Mouse (Mus musculus) monocyte, adult 2 months (primary cell): ENCODE data around the gene Grk3.

ENCODE experiments used
- DNase-seq, 2 experiments: peaks; one replicate each; pipeline ENCODE4 v3.0.0; 2022; ENCODE audit warnings: low spot score in 2 of 2, low read depth in 1 of 2

Grk3 gene

DNA sequence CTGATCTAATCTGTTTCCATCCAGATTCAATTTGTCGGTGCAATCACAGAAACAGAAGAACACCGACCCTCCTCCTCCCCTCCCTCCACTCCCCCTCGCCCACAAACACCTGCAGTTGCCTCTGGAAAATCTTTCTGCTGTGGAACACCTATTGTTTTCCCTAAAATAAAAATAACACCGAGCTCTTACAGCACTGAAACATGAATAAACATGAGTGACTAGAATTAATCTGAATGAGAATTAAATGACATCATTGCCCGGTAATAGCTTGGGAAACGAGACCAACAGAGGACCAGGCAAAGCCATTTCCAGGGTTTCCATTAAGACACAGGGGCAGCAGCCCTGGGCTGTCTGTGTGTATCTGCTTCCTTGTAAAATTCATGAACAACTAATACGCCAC lies 73.3 kb downstream of the Grk3 start:
- no peak for DNase-seq

- DNase-seq = no peak
Measured at GRCm38 (mm10) chr5:112941001-112941400, 74.6 kb downstream of the Grk3 start.

DNA sequence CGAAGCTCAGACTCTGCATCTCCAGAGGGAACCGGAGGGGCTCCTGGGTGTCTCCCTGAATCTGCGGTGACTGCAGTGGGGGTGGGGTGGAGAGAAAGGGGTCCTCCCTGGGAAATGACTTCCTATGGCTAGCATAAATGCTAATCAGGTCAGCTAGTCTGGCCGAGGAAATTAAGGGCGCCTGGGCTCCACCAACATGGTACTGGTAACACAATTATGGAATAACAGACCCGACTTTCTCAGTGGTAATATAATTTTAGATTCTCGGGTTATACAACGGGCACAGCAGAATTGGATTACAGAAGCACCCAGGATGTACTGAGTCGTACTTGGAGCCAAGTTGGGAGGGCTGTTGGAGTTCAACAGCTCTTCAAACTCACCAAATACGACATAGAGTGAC lies 79.0 kb downstream of the Grk3 start:
- DNase-seq = no peak

DNA sequence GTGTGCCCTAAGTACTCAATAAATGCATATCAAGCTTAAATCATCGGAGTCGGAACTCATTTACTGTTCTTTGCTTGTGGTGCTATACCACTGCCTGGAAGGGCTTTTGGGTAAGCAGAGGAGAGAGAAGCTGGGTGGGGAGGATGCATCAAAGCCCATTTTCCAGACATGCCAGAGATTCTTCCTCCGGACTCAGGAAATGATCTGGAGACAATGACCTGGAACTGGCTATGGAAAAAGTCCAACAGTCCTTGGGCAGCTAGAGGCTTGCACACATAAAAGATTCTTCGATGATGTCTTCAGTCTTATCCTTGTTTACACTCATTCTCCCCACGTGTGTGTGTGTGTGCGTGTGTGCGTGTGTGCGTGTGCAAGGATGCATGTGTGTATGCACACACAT lies 80.2 kb downstream of the Grk3 start:
- DNase-seq = no peak

- no peak for DNase-seq
Measured at GRCm38 (mm10) chr5:112932878-112933567, 82.6 kb downstream of the Grk3 start.

- DNase-seq = no peak
Measured at GRCm38 (mm10) chr5:112931901-112932300, 83.7 kb downstream of the Grk3 start.

DNA sequence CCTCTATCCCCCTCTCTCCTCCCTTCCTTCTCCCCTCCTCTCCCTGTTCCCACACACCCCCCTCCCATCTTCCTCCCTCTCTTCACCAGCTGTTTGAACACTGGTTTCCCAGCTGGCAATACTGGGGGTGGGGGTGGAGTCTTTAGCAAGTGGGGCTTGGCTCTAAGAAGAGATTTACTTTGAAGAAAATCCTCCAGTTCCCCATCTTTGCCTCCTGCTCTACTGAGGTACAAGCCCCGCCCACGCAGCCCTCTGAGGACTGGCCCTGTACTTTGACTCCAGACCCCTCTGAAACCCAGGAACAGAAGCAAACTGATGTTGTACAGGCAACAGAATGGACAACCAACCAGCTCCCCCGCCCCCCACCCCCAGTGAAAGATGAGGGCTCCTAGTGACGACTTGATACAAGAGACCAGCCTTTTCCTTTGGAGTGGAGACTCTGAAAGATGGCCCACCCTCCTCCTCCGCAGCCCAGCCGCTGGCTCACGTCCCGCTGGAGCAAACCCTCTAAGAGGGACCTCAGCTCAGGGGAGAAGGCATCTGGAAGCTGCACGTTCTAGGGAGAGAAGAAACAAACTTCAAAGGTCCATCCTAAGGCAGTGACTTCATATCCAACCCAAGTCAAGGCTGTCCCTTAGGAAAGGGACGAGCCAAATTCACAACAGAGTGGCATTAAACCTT lies 87.2 kb downstream of the Grk3 start:
- DNase-seq = no peak

- no peak for DNase-seq
Measured at GRCm38 (mm10) chr5:112925422-112925821, 90.2 kb downstream of the Grk3 start.

DNA sequence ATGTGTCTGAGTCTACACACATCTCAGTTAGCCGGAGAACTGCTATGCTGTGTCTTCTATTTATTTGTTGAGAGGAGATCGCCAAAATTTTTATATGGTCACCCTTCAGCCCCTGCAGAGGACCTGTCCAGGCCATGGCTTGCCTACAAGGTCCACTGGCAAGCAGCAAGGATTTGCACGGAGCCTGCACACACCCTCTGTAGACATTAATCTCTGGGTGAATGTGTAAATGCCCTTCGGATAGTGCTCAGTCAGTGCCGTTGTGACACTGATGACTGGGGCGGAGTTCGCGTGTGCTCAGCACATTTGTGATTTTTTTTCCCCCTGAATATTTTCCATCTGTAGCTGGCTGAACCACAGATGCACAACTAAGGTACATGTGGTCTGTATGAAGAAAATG lies 90.8 kb downstream of the Grk3 start:
- no peak for DNase-seq

DNA sequence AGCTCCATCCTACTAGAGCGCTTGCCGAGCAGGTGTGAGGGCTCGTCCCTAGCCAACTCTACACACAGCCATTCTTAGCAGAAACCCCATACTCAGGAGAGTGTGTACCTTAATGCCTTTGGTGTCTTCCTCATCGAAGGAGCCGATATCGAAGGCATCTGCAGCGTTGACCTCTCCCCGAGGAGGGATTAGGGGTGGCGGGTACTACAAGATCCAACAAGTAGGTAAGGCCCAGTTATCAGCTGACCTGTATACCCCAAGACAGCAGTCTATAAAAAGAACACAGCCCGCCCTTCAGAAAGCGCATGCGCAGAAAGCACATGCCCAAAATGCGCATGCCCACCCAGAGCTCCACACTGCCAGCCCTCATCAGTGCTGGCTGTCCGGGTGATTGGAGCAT lies 91.8 kb downstream of the Grk3 start:
- DNase-seq = no peak

- DNase-seq = no peak
Measured at GRCm38 (mm10) chr5:112921914-112922313, 93.7 kb downstream of the Grk3 start.

GRCm38 (mm10) chr5:112910381-112910780 lies 105.2 kb downstream of the Grk3 start:
- DNase-seq = no peak

DNA sequence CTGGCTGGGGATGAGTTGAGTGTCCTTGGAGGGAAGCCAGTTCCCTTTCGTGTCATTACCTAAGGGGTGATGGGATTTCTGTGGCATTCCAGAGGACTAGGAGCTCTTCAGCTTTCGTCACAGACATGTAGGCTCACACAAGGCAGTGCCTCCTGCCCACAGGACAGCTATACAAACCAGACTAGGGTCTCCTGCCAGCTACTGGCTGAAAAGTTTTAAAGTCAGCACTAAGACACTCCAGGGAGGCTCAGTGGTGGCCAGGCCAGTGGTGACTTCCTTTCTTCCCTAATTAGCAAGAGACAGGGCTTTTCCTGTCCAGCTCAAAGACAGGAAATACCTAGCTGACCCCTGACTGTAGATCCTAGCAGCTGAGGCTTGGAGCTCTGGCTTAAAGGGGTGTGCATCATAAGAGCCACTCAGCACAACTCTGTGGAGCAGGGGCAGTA lies 107.4 kb downstream of the Grk3 start:
- no peak for DNase-seq

DNA sequence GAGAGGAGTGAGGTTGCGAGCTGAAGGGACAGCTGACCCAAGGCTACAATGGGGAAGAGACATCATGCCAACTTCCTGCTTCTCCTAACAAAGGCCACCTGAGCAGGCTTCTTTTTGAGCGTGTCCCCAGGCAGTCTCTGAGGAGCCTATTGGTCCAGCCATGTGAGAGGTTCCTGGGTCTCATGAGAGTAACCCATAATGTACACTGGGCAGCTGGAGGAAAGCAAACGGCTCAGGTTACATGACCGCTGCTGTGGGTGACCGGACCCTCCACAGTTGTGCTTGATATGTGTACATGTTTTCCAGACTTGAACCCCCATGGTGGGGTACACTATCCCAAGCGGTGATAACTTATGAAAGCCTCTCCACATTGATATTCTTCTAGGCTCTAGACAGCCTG lies 108.1 kb downstream of the Grk3 start:
- DNase-seq = no peak

GRCm38 (mm10) chr5:112895674-112896654 lies 119.6 kb downstream of the Grk3 start, which contains the start of gene Myo18b:
Gene Myo18b (minus strand): TSS chr5:112896362.
- DNase-seq = no peak

DNA sequence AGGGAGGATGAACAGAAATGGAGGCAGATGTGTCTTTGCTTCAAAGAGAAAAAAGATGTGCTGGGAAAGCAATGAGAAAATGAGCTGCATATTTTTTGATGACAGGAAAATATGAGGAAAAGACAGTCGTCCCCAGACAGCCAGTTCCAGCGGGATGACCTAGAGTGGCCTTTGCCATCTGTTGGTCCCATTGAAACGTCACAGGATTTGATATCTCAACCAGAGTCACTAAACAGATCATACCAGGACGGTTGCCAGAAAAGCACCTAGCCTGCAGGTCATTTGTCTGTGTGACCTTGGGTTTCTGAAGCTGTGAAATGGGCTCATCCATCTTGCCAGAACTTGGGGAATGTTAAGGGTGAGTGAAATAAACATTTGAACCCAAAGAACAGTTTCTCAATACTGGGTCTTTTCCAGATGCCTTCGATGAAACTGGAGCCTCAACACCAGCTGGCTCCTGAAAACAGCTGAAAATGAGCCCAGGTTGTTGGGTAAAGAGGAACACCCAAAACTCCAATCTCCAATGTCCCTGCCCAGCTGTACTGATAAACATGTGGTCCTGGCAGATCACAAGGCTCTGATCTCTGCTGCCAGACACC lies 122.0 kb downstream of the Grk3 start:
- no peak for DNase-seq

DNA sequence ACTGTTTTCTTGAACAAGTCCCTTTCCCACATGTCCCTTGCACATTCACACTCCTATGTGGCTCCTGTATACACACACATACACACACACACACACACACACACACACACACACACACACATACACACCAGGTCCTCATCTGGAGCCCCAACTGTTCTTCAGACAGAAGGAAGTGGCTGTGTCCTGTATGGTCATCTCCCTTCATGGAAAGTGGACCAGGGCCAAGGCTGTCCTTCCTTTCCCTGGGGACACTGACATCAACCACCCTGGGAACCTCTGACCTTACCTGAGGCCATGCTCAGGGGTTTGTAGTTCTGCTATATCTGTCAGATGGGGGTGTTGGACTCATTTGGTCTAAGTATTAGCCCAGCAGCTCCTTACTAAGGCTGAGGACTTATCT lies 123.2 kb downstream of the Grk3 start:
- no peak for DNase-seq

DNA sequence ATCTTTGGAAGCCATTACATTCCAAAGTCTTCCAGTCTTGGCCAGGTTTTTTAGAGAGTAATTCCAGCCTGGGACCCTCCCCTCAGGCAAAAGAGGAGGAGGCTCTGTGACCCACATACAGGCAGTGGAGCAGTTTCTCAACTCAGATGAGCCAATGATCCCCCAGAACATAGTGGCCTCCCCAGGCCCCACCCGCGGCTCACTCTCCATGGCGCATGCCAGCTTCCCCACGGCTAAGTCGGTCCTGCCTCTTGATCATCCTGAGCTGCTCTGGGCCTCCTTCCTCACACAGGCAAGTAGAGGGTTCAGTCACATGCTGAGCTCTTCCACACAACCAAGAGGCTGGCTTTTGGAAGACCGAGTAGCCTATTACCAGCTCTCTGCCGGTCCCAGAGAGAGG lies 126.9 kb downstream of the Grk3 start:
- DNase-seq = no peak

DNA sequence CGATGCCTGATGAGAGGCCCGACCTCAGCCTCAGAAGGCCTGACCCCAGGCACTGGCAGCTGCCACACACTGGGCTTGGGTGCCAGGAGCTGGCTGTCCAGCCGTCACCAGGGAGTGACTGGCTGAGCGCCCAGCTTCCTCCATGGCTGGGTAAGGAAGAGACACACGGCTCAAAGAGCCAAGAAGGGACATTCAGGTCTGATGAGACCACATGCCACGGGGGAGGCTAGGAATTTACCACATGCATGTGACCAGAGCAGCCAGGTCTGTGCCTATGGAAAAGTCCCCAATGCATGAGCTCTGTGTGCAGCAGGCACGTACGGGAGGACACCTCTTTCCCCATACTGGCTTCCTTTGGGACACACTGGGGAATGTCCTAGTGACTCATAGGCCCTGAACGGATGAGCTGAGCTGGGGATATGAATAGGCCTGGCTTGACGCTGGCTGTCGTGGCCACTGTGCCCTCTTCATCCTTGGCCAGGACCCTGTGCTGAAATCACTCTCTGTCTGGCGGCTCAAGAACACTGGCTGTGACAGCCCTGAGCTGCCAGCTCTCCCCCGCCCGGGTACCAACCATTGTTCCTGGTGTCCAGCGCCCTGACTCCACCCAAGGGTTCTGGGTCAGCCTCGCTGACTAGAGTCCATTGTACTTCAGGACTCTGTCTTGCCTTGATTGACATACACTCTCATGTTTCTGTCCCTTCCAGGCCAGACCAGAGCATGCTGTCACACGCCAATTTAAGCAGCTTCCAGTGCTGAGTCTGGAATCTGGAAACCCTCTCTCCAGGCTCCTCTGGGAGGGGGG lies 128.7 kb downstream of the Grk3 start:
- DNase-seq = no peak

GRCm38 (mm10) chr5:112877391-112878115 lies 138.0 kb downstream of the Grk3 start:
- no peak for DNase-seq
